Mouse (Mus musculus) brown adipose tissue, adult 24 weeks (tissue): ENCODE results near the gene Spg21. TPM values are rescaled to one million over a fixed set of nuclear protein-coding genes. Genes with fewer than 3 reads are reported as not detected.
A peak's percentile ranks its signal among the peaks of the same experiment; 100 is the strongest.

Source experiments
- H3K27ac ChIP-seq: fragments of 200-500 bp; replicated peaks from 2 replicates; pipeline ENCODE4 v1.5.1; 2012; ENCODE audit warnings: low read depth, mild to moderate bottlenecking, low read length
- H3K4me1 ChIP-seq: fragments of 200-500 bp; 2 replicates; pipeline ENCODE4 v1.6.1; 2012; ENCODE audit warnings: low read length, mixed read lengths; ENCODE audit not compliant: control insufficient read depth, insufficient read depth, insufficient read length
- H3K4me3 ChIP-seq: fragments of 200-500 bp; 2 replicates; pipeline ENCODE4 v1.5.1; 2012; ENCODE audit warnings: low read depth, mild to moderate bottlenecking, low read length, moderate library complexity; ENCODE audit not compliant: insufficient read depth
- polyA plus RNA-seq: library from polyadenylated mRNA; stranded (reverse); fragments of >200 nt; gene quantifications from 2 replicates; pipeline ENCODE4 v1.2.4, GENCODE M21; 2012; ENCODE audit not compliant: missing spikeins, insufficient read depth, insufficient read length

Spg21 gene
- polyA plus RNA-seq, 1 experiment, result 57.1 TPM

DNA sequence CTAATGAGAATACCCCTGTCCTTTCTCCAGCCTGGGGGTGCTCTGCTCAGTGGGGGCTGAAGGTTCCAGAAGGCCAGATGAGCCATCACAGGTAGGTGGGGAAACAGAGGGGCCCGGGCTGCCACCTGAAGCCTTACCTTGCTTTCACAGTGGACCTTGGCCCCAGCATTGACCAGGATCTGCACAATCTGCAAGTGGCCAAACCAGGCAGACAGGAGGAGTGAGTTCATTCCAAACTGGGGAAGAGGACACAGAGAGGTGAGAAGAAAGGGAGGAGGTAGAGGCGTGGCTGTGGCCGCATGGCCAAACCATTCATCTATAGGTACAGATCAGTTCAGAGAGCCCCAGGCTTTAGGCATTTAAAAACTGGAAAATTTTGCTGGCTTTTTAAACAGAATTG lies 51.8 kb downstream of the Spg21 start:
- no peaks in the 10 kb centered on the region for H3K4me1 ChIP-seq
- no peak overlapping the region for H3K4me3 ChIP-seq
- no peak overlapping the region for H3K27ac ChIP-seq

DNA sequence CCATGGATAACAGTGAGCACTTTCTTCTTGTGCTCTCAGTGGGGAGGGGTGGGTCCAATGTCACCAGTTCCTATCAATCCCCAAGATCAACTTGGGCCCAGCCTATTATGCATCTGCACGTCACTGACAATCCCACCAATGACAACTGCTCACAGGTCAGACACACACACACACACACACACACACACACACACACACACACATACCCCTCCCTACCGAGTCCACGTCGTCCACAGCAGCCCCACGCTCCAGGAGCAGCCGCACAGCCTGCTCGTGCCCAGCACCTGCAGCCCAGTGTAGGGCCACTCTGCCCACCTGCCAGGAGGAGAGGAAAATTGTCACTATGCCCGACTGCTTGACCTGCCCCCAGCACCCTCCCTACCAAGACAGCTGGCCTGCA lies 53.7 kb downstream of the Spg21 start:
- Histone ChIP-seq H3K4me1 (no peaks in the 10 kb centered on the region), H3K27ac (no peak overlapping the region), H3K4me3 (no peak overlapping the region)

DNA sequence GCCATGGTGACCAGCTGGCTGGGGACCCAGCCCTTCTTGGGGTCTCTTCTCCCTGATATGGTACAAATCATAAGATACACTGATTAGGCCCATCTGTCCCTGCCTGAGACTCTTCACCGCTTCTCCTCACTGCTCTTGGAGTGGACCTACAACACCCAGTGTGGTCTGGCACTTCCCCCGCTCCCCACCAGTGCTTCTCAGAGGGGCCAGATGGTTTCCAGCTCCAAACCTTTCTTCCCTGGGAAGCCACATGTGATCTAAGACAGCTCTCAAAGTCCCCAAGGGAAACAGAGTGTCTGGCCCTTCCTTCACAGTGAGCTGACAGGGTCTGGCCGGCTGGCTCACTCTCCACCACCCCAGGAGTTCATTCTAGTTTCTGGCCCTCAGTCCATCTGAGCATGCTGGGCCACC lies 54.1 kb downstream of the Spg21 start:
- Histone ChIP-seq H3K4me3 (no peak overlapping the region), H3K4me1 (no peaks in the 10 kb centered on the region)

DNA sequence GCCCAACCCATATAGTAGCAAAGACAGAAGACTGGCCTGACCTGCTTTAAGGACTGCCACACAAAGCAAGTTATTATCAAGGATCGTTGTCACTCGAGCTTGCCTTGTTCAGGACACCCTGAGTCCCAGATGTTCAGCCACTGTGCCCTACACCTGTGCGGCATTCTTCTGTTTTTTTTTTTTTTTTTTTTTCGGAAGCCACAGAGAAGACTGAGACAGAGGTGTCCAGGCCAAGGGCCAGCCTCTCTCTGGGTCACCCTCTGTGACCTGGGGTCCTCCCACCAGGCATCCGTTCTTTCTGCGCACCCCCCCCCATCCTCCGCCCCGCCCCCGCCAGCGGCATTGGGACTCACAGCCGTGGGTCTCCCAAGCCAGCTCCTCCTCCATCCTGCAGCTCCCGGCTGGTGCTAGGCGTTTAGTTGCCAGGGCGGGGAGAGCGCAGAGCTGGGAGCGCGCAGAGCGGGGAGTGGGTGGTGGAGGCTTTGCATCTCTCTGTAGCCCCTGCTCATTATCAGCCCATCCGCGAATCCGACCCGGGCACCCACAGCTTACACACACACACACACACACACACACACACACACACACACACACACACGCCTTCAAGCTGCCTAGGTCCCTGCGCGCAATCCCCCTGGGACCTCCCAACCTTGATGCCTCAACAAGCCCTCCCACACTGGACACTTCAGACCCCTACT lies 59.2 kb downstream of the Spg21 start, which contains the start of gene Ankdd1a:
Ankdd1a (minus strand) TSS at position 387 of the 698 bp plus-strand sequence.
- H3K27ac ChIP-seq, result no peak within 1 kb of the TSS
- no peaks in the 10 kb centered on the region for H3K4me1 ChIP-seq
- H3K4me3 ChIP-seq, result no peak within 1 kb of the TSS

More for the DNA sequence above, 54.1 kb downstream of the Spg21 start:
- no peak overlapping the region for H3K27ac ChIP-seq

DNA sequence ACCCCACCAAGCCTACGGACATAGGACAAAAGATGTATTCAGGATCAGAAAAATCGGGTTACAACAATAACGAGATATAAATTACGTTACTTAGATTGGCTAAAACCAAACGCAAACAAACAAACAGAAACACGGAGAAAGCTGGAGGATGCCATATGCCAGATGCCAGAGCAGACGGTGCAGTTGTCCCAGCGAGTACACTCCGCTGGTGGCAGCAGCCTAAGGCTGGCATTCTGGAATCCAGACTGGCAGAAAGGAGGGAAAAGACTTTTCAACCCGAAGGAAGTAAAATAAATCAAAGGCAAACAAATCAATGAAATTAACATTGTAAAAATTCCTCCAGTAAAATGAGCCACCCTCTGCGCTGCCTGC lies 59.7 kb downstream of the Spg21 start:
- no peak overlapping the region for H3K4me3 ChIP-seq

DNA sequence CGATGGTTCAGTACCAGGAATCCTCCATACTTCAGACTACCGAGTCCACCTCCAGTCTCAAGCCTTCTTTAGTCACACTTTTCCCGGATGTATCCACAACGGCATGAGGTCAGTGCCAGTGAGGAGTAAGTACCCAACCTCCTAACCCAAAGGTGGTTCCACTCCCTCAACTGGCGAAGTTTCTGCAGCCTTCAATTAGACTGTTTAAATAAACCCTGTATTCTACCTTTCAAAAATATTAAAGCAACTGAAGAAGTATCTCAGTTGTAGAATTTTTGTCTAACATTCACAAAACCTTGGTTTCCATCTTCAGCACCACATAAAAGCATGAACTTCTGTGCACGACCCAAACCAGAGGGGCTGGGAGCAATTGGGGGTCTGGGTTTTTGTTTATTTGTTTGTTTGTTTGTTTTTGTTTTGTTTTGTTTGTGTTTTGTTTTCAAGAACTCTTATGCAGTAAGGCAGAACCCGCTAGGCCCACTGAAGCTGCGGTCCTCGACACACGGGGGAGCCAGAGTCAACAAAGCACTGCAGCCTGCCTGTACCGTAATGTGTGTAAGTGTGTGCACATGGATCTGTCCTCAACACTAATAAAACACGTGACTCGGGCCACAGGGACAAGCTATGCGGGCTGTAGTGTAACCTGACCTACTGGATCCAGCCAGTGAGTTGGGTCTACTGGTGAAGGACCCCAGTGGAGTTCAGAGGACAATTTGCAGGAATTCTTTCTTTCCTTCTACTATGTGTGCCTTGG lies 63.0 kb downstream of the Spg21 start:
- Histone ChIP-seq H3K27ac (no peak overlapping the region), H3K4me3 (no peak overlapping the region), H3K4me1 (no peaks in the 10 kb centered on the region; the same call in 1 of the 2 replicates)

More for the DNA sequence above, 59.7 kb downstream of the Spg21 start:
- Histone ChIP-seq H3K4me1 (no peaks in the 10 kb centered on the region), H3K27ac (no peak overlapping the region)

DNA sequence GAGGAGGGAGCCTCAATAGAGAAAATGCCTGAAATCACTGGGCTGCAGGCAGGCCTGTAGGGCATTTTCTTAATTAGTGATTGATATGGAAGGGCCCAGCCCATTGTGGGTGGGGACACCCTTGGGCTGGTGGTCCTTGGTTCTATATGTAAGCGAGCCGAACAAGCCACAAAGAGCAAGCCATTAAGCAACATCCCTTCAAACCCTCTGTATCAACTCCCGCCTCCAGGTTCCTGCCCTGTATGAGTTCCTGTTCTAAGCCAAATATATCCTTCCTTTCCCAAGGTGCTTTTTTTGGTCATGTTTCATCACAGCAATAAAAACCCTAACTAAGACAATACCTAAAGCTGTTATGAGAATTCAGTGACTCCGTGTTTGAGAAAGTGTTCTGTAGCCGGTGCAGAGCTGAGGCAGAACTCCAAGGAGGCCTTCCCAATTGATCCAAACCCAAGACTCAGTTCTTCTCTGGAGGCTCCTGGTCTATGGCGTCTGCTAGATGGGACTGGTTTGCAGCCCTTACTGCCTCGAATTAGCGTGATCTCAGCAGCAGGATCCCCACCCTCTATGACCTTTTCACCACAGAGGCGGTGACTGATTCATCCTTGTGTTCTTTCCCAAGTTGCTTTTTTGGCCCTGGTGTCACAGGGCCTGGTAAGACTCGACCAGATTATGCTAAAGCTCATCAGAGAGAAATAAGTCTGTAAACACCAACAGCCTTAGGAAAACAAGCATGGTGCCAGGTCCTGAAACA lies 64.9 kb downstream of the Spg21 start:
- H3K27ac ChIP-seq, result peak overlapping the region; percentile 67; the same call in 1 of the 2 replicates
- no peak overlapping the region for H3K4me3 ChIP-seq
- H3K4me1 ChIP-seq, result no peaks in the 10 kb centered on the region; the same call in 1 of the 2 replicates

DNA sequence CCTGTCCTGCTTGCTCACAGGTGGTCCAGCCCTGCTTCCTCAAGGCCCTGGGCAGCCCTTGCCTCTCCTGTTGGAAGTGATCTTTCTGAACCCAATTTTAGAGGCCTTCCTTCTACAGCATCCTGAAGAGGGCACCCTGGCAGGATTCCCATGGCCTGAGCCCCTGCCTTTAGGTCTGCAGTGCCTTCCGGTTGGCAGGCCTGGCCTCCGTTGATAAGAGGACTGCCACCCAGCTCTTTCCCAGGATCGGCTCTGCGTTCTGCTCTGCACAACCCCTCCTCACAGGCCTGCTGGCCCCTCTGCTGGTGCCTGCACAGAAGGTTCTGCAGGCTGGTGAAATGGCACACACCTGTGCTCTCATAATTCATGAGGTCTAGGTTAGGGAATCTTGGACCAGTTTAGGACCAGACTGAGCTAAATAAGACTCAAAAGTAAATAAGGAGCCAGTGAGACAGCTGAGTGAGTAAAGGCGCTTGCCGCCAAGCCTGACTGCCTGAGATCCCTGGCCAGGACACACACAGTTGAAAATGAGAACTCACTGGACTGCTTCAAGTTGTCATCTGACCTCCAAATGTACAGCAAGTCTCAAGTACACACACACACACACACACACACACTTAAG lies 67.8 kb downstream of the Spg21 start:
- Histone ChIP-seq H3K4me3 (no peak overlapping the region), H3K4me1 (no peaks in the 10 kb centered on the region; the same call in 1 of the 2 replicates), H3K27ac (no peak overlapping the region)

DNA sequence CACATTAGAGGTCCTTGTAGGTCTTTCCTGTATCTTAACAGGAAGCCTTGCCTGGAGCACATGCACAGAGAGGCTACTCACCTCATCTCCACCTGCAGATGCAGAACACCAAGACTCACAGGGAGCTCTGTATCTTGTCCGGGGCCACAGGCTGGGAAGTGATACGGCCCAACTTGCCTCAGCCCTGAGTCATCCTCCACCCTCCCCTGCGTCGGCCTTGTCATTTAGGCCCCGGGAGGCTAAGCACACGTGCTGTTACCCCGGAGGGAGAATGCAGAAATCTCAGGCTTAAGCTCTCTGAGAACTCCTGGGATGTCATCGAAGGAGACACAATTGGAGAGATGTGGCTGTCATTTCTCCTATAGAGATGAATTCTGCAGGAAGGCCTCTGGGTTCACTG lies 68.9 kb downstream of the Spg21 start:
- Histone ChIP-seq H3K4me1 (no peaks in the 10 kb centered on the region; the same call in 1 of the 2 replicates), H3K27ac (no peak overlapping the region), H3K4me3 (no peak overlapping the region)

DNA sequence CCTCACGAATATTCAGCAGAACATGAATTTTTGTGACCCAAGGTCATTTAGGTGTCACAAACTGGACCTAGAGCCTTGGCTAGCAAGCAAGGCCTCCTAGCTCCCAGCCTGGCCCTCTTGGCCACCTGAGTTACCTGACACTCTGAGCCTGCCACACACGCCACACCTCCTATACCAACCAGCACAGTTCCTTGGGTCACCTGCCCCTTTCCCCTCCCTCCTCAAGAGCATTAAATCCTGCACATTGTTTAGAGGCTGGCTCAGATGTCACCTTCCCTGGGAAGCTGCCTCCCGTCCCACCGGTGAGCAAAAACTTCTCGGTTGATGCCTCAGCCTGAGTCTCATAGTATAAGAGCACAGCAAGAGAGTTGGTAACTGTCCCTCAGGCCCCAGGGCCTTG lies 70.5 kb downstream of the Spg21 start:
- Histone ChIP-seq H3K4me3 (no peak overlapping the region), H3K27ac (no peak overlapping the region), H3K4me1 (peaks cover 12% of the 10 kb centered on the region)

DNA sequence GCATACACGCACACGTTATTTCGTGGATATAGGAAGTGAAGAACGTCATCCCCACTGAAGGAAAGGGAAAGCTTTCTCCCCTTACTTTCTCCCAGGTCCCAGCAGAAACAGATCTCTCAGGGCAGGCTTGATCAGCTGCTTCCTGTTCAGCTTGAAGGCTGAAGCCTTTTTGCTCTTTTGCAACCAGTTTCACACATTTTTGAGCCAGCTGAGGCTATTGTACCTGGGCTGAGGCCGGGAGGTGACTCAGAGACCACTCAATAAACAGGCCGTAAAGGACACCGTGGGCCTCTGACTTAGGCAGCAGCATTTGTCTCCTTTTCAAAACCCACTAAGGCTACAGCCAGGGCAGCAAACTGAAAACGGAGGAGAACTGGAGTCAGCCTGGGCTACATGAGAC lies 72.2 kb downstream of the Spg21 start:
- H3K4me3 ChIP-seq, result no peak overlapping the region
- peak overlapping the region; percentile 51 for H3K27ac ChIP-seq
- H3K4me1 ChIP-seq, result peaks cover 17% of the 10 kb centered on the region

DNA sequence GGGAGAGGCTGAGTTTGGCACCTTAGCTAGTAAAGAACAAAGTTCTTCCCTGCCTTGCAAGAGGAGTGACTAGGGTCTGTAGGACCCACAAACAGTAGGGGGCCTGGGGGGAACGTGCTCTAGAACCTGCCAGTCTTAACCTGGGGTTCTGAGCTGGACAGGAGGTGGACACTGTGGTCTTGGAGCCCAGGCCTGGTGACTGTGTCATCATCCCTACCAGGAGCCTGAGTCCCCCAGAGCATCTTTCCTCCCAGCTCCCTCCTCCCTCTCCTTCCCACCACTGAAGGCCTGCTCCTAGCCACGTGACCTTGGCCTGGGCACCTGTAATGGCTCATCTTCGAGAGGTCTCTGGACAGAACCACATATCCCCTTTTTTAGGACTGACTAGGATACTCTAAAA lies 73.4 kb downstream of the Spg21 start:
- Histone ChIP-seq H3K27ac (peak overlapping the region; percentile 73; the same call in 1 of the 2 replicates), H3K4me1 (peaks cover 17% of the 10 kb centered on the region), H3K4me3 (no peak overlapping the region)

DNA sequence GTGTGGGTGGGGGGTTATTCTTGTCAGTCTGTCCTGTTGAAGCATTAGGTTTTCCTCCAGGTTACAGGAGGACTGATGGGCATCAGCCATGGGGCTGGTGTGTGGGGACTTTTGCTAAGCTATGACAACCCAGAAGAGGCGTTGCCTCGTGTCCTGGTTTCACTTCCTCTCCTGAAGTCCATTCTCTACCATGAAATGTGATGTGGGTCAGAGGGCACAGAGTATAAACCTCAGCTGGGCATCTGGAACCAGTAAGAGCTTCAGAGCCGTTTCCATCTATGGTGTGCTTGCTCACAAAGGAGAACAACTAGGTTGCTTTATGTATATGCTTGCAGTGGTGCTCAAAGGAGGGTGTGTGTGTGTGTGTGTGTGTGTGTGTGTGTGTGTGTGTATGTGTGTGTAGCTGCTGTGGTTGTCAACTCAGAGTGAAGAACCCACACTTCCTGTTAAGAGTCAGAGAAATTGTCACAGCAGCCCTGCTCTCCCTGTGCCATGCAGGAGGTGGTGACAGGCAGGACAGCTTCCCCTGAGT lies 74.5 kb downstream of the Spg21 start:
- H3K4me1 ChIP-seq, result peaks cover 17% of the 10 kb centered on the region
- H3K27ac ChIP-seq, result peak overlapping the region; percentile 91
- no peak overlapping the region for H3K4me3 ChIP-seq

DNA sequence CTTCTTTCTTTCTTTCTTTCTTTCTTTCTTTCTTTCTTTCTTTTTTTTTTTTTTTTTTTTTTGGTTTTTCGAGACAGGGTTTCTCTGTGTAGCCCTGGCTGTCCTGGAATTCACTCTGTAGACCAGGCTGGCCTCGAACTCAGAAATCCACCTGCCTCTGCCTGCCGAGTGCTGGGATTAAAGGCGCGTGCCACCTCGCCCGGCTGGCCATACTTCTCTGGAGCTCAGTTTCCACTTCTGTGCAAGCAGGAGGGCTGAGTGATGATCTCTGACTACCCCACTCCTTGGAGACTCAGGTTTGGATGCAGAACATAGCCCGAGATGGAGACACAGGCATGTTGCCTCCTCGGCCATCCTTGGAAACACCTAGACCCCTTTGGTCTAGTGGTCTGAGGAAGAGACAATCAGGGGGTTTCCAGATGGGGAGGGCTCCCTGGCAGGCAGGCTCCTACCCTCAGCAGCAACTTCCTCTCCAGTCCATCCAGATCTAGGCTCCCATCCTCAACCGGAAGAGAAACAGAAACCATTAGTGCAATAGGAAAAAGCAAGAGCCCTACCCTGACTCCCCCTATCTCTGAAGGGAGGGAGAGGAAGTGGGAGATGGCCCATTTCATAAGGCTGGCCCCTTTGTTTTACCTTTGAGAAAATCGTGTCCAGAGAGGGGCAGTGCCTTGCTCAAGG lies 75.2 kb downstream of the Spg21 start:
- peak overlapping the region; percentile 91 for H3K27ac ChIP-seq
- no peak overlapping the region for H3K4me3 ChIP-seq
- peaks cover 17% of the 10 kb centered on the region for H3K4me1 ChIP-seq
